Mouse (Mus musculus): ENCODE measurements around the gene Rftn1.

- TF ChIP-seq CTCF (IDR thresholded peaks at IDR 0.05; ENCODE audit: borderline replicate concordance, control insufficient read depth, extremely low read depth, insufficient read depth, low read length, poor library complexity) (no peak), POLR2A (IDR thresholded peaks at IDR 0.05; ENCODE audit: control insufficient read depth, extremely low read depth, insufficient read depth, low read length, poor library complexity) (no peak)
Observed at GRCm38 (mm10) chr17:50182542-50182951, 7.9 kb downstream of the Rftn1 start.

Measured in thymus, adult 2 months (tissue).